Mouse (Mus musculus) gastrocnemius, adult 18-20 months (tissue): ENCODE data around the gene Klf1. TPM values are rescaled to one million over a fixed set of nuclear protein-coding genes. Genes with fewer than 3 reads are reported as not detected.
"Not testable (repeated sequence)": the region's sequence is repeated elsewhere in the genome, so short reads cannot be mapped to it uniquely, and the experiment has no call there.

ENCODE experiments used
- DNase-seq: peaks from one replicate; pipeline ENCODE4 v3.0.0; 2021; ENCODE audit warnings: low spot score
- total RNA-seq, 2 experiments: library from RNA; stranded (reverse); gene quantifications; 2 replicates each; pipeline ENCODE4 v1.2.3; 2021

The Klf1 gene
- total RNA-seq, 2 experiments from 2014 or later = not detected

- no peak for DNase-seq
Observed at GRCm38 (mm10) chr8:84907037-84907436, 5.3 kb downstream of the Klf1 start.

GRCm38 (mm10) chr8:84907493-84907892 is 5.8 kb downstream of the Klf1 start:
- DNase-seq = no peak

- DNase-seq = not testable (repeated sequence)
Observed at GRCm38 (mm10) chr8:84907979-84908378, 6.3 kb downstream of the Klf1 start.

GRCm38 (mm10) chr8:84908421-84909161 is 6.9 kb downstream of the Klf1 start, which contains the start of gene Dnase2a:
Dnase2a (plus strand) TSS chr8:84908560.
- DNase-seq = peak; percentile 98

GRCm38 (mm10) chr8:84909162-84909767 is 7.5 kb downstream of the Klf1 start:
- DNase-seq = no peak

GRCm38 (mm10) chr8:84909949-84910348 is 8.2 kb downstream of the Klf1 start:
- no peak for DNase-seq

- no peak for DNase-seq
Observed at GRCm38 (mm10) chr8:84910551-84910950, 8.8 kb downstream of the Klf1 start.

- no peak for DNase-seq
Observed at GRCm38 (mm10) chr8:84911854-84912253, 10.1 kb downstream of the Klf1 start.

- DNase-seq = no peak
Observed at GRCm38 (mm10) chr8:84912391-84912790, 10.7 kb downstream of the Klf1 start.

- peak; percentile 45 for DNase-seq
Observed at GRCm38 (mm10) chr8:84912895-84913501, 11.3 kb downstream of the Klf1 start.

GRCm38 (mm10) chr8:84913502-84913900 is 11.8 kb downstream of the Klf1 start:
- DNase-seq = no peak

GRCm38 (mm10) chr8:84913960-84914359 is 12.2 kb downstream of the Klf1 start:
- DNase-seq = no peak

- no peak for DNase-seq
Observed at GRCm38 (mm10) chr8:84915269-84915668, 13.5 kb downstream of the Klf1 start.

GRCm38 (mm10) chr8:84917781-84918180 is 16.1 kb downstream of the Klf1 start:
- no peak for DNase-seq

GRCm38 (mm10) chr8:84918646-84919045 is 16.9 kb downstream of the Klf1 start:
- DNase-seq = no peak

GRCm38 (mm10) chr8:84921596-84921995 is 19.9 kb downstream of the Klf1 start:
- DNase-seq = no peak

GRCm38 (mm10) chr8:84925557-84925956 is 23.8 kb downstream of the Klf1 start:
- DNase-seq = no peak

- no peak for DNase-seq
Observed at GRCm38 (mm10) chr8:84927513-84927912, 25.8 kb downstream of the Klf1 start.

GRCm38 (mm10) chr8:84928456-84929306 is 27.0 kb downstream of the Klf1 start:
- DNase-seq = peak; percentile 55

- no peak for DNase-seq
Observed at GRCm38 (mm10) chr8:84930582-84930981, 28.9 kb downstream of the Klf1 start.

GRCm38 (mm10) chr8:84933767-84934559 is 32.2 kb downstream of the Klf1 start:
- DNase-seq = no peak
